Mouse (Mus musculus) embryo, embryonic 10 days (tissue): ENCODE results near the gene Slc1a7.

Experiments used
- DNase-seq: peaks from one replicate; pipeline ENCODE4 v3.0.0-alpha.2; 2015; ENCODE audit warnings: low spot score

The Slc1a7 gene

GRCm38 (mm10) chr4:108015067-108015765 lies 47.1 kb downstream of the Slc1a7 start:
- DNase-seq: peak; percentile 15

GRCm38 (mm10) chr4:108016321-108016720 lies 48.2 kb downstream of the Slc1a7 start:
- DNase-seq: no peak

DNA sequence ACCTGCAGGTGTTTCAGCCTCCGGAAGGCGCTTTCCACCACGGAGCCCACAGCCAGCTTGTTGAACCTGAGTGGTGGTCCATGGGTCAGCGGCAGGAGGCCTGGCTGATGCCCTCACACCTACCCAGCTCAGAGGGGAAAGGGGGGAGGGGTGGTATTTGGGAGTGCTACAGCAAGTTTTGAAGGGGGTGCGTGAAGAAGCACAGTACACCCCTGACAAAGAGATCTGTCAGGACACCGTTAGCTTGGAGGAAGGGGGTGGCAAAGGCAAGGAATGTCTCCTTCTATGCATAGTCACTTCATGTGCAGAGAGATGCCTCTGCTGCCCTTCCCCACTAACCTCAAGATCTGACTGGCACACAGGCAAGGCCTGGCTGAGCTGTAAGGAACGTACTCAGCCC lies 49.7 kb downstream of the Slc1a7 start:
- DNase-seq: no peak

DNA sequence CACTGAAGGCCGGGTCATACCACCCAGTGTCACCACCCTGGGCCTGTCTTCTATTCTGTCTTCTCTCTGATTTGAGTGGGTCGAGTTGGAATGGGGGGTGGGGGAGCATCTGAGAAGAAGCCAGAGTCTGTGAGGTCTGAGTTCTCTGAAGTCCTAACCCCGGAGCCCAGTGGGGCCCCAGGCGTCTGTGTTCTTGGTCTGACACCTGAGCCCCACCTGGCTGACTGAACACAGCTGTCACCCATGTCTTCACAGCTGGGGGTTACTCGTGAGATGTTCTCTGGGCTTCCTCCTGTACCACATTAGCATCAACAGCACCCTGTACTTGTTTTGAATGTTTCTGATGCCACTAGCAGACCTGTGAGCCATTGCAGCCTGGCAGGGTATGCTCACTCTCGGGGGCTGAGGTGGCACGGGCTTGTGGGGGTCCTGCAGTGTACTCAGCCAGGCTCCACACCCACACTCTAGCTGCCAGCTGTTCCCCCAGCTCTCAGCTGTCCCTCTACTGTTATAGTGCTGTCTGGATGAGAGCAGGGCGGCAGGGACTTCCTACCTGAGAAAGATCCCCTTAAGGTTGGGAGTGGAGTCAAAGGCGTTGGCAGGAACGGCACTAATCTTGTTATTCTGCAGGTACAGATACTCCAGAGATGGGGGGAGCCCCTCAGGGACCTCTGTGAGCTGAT lies 50.2 kb downstream of the Slc1a7 start:
- DNase-seq: no peak

DNA sequence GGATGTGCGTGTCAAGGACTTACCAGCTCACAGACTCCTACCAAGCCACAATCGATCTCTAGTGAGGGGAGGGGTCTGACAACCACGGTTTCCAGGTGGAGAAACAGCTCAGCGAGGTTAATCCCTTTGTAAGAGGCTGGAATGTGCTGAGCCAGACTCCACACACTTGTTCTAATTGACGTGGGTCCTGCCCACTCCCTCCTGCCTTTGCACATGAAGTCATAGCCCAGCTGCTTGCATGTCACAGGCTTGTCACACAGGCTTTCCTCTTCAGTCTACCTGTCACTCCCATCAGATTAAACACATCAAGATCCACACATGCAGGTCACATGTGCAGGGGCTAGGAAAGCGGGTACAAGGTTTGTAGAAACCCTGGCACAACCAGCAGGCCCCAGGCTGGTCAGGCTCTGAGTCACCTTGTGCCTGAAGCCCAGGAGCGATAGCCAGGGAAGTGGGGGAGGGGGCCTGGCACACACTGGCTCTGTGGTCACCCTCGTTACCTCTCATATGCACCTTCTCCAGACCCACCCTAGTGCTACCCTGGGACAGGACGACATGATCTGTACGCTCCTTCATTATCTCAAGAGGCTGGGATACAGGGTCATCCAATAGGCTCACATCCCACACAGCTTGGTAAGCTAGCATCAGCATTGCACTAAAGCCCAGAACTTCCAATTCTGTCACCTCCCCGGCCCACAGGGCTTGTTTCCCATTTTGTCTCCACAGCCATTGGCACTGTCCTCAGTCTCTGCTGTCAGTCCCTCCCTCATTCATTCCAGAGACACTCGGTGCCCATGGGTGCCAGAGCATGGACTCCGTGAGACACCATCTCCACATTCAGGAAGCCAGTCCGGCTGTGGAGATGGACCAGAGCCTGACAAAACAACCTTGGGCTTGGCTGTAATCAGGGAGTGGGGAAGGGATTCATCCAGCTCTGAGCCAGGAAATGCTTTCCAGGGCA lies 51.1 kb downstream of the Slc1a7 start:
- no peak for DNase-seq

DNA sequence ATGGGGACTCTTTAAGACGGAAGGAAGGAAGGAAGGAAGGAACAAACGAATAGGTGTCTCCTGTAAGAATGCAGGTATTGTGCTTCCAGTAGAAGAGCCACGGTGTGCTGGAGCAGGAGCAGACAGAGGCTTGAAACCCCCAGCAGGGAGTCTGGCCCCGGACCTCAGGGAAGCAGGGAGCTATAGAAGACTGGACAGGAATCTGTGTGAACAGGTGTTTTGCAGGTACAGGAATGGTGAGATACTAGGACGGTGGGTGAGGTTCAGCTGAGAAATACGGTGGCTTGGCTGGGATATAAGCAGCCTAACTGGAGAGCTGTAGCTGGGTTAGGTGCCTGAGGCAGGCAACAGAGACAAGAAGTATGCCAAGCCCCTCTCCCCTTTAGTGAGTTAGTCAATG lies 52.0 kb downstream of the Slc1a7 start:
- no peak for DNase-seq

DNA sequence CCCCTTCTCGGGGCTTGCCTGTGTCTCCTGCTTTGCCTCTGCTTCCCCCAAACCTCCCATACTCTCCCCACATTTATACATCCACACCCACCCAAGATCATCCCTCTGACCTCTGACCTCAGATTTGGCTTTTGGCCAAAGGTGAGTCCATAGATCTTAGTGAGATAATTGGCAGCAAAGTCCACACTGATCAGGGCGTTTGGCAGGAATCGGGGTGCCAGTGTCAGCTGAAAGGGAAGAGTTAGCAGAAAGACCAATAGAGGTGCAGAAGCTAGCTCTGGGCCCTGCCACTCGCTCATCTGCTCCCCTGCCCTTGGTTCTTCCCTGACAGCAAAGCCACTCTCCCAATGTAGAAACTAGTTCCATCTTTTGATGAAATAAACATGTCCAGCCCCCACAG lies 55.1 kb downstream of the Slc1a7 start:
- DNase-seq: no peak

DNA sequence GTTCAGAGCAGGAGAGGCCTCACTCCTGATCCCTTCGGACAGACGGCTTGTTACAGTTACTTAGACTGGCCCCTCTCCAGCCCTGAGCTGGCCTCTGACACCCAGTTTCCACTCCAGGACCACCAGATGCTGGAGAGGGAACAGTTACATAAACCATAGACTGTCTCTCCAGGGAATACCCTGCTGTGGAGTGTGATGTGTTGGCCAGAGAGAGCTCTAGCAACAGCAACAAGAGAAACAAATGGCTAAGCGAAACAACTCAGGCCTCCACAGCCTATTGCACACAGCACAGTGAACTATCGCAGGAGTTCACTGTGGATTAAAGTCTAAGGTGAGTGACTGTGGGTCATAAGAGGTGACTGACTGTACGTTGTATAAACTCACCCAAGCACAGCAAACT lies 56.5 kb downstream of the Slc1a7 start:
- DNase-seq: no peak

- DNase-seq: peak; percentile 56
Observed at GRCm38 (mm10) chr4:108025269-108025668, 57.1 kb downstream of the Slc1a7 start.

DNA sequence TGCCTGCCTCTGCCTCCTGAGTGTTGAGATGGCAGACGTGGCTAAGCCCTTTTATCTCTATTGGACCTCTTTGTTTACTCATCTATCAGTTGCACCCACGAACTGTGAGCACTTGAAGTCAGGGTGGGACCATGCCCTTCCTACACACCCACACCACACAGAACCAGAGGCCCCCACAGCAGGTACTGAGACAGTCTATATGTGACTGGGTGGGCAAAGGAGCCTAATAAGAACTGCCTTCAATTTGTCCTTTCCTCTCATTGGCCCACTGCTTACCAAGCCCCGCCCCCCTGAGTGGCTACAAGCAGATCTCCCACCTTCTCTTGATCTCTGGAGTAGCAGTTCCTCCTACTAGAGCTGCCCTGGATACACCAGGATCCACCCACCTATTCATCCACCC lies 58.1 kb downstream of the Slc1a7 start:
- DNase-seq: no peak

DNA sequence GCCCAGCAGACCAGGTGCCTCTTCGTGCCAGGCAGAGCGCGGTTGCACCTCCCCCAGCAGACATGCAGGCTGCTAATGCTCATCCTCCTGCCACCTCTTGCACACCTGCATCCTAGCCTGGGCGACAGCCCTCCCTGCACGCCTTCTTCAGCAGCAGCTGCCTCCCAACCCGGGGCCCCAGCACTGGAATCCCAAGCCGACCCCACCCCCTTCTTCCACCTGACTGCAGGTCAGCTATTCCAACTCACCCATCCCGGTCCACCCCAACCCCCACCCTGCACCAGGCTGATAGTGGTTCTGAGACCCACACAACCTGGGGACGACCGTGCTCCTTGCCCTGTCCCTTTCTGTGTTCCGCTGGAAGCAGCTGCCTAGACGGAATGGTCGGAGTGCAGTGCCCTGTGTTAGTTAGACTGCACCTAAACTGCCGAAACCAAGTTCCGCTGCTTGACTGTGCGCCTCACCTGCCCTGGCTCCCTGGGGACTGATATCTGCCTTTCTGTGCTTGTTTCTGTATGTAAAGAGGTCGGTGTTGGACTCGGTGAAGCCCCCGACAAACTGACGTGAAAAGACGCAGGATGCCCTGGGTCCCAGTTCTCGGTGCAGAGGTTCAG lies 62.9 kb downstream of the Slc1a7 start:
- peak; percentile 31 for DNase-seq

DNA sequence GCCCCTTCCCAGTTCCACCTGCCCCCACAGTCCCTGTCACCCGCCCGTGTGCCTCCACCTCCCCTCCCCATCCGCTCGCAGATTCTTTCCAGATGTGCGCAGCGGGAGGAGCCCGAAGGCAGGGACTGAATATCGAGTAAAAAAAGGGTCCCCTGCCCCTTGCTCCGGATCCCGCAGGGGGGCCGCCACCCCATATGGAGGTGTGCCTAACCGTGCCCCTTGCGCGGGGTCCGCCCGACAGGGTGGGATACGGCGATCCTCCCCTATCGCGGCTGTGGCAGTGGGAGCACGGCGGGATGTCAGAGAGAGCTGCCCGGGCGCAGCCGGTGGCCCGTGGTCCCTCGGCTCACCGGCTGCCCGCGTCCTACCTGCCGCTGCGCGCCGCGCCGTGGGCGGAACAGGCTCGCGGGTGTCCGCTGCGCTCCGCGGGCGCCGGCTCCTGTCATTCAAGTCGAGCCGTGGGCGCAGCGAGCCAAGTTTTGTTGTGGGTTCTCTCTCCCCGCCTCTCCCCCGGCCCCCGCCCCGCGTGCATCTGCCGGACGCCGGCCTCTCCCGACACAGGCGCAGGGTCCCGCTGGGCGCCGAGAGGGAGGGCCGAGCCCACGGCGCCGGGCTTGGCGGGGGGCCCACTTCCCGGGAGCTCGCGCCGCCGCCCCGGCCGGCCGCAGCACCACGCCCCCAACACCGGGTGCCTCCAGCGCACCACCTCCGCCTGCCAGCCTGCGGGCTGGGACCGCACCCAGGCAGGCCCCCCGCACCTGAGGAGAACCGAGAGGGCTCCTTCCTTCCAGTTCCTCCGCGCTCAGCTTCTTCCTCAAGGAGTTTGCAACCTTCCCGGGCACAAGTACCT lies 63.6 kb downstream of the Slc1a7 start:
- DNase-seq: peak; percentile 17

DNA sequence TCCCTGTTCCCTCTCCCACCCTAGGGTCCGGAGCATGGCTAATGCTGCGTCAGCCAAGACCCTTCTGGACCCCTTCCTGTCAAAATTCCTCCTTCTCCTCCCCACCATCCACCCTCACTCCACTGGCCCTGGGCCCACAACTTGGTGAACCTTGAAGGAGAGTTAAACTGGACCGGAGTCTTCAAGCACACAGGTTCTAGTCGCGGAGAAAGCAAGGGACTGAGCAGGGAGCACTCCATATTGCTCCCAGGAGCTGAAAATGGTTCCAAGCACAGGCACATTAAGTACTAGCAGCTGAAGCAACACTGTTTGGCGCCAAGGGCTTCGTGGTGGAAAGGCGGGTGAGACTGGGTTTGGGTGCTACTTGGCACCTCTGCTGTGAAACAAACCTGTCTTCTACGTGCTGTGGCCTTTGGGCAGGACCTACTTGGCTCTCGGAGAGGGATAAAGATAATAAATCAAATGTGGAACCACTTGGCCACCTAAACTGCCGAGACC lies 64.3 kb downstream of the Slc1a7 start:
- DNase-seq: peak; percentile 34

GRCm38 (mm10) chr4:108033041-108033764 lies 65.1 kb downstream of the Slc1a7 start:
- no peak for DNase-seq

- no peak for DNase-seq
Observed at GRCm38 (mm10) chr4:108037027-108037426, 68.9 kb downstream of the Slc1a7 start.

GRCm38 (mm10) chr4:108045136-108046107 lies 77.3 kb downstream of the Slc1a7 start:
- DNase-seq: peak; percentile 44

- DNase-seq: no peak
Observed at GRCm38 (mm10) chr4:108046136-108046535, 78.0 kb downstream of the Slc1a7 start.

DNA sequence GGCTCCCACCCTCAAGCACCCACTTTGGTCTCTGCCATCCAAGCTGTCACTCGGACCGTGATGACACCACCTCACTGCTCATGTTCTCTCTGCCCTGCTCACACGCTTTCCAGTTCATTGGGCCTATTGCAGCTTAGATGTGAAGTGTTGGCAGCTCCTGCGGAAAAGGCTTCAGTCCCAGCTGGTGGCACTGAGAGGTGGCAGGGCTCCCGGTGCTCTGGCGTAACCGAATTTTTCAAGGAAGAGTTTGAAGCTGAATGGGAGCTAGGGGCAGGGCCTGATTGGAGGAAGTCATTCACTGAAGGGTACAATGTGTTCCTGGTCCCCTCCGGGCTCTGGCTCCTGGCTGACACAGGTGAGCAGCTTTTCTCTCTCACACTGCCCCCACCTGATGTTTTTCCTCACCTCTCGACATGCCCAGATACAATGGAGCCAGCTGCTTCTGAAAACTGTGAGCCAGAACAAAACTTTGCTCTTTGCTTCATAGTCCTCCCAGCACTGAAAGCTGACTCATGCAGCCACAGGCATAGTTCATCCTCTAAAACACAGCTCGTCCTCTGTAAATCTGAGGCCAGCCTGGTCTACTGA lies 83.6 kb downstream of the Slc1a7 start:
- DNase-seq: no peak

- no peak for DNase-seq
Observed at GRCm38 (mm10) chr4:108052673-108053072, 84.5 kb downstream of the Slc1a7 start.
